Mouse (Mus musculus) cerebellum, adult 2 months (tissue): ENCODE data around the gene Rpl10-ps3. TPM values are rescaled to one million over a fixed set of nuclear protein-coding genes. Genes with fewer than 3 reads are reported as not detected.
A peak's percentile ranks its signal among the peaks of the same experiment; 100 is the strongest.

Experiments used
- DNase-seq, 2 experiments: peaks; one replicate each; pipeline ENCODE4 v3.0.0; 2021
- H3K27ac ChIP-seq: fragments of 200-500 bp; 2 replicates; pipeline ENCODE4 v1.5.1; 2012; ENCODE audit warnings: low read length, control low read depth, inconsistent platforms; ENCODE audit not compliant: insufficient read depth
- H3K27me3 ChIP-seq: fragments of 200-500 bp; 2 replicates; pipeline ENCODE4 v1.6.1; 2012; ENCODE audit warnings: inconsistent platforms, mild to moderate bottlenecking, low read length, moderate library complexity; ENCODE audit not compliant: control insufficient read depth, insufficient read depth
- H3K4me1 ChIP-seq: fragments of 200-500 bp; 2 replicates; pipeline ENCODE4 v1.6.1; 2011; ENCODE audit warnings: low read length; ENCODE audit not compliant: control insufficient read depth, insufficient read depth
- H3K4me3 ChIP-seq: fragments of 200-500 bp; replicated peaks from 2 replicates; pipeline ENCODE3; 2011; ENCODE audit warnings: mild to moderate bottlenecking, low read depth, low read length, control low read depth; ENCODE audit not compliant: insufficient read depth
- CTCF ChIP-seq: fragments of 200-500 bp; IDR thresholded peaks from 2 replicates; pipeline ENCODE4 v1.5.1; 2011; ENCODE audit warnings: low read depth, mild to moderate bottlenecking, control low read depth, low read length, moderate library complexity, borderline replicate concordance; ENCODE audit not compliant: insufficient read depth
- POLR2A ChIP-seq: fragments of 200-500 bp; IDR thresholded peaks from 2 replicates; pipeline ENCODE4 v1.6.1; 2011; ENCODE audit warnings: low read length, control low read depth, borderline replicate concordance; ENCODE audit not compliant: insufficient read depth
- WGBS: fragments of 180-500 bp; shearing (Covaris S2); methylation state at CpG from one replicate; pipeline ENCODE4 v1.1.7; 2018; 5-methylcytosine and 5-hydroxymethylcytosine counted together
- polyA plus RNA-seq: library from polyadenylated mRNA; depleted of rRNA; stranded (reverse); fragments of >200 nt; gene quantifications from 2 replicates; pipeline ENCODE4 v1.2.3, GENCODE M21; 2012

Rpl10-ps3 gene
- polyA plus RNA-seq, 1 experiment: 45.7 TPM

DNA sequence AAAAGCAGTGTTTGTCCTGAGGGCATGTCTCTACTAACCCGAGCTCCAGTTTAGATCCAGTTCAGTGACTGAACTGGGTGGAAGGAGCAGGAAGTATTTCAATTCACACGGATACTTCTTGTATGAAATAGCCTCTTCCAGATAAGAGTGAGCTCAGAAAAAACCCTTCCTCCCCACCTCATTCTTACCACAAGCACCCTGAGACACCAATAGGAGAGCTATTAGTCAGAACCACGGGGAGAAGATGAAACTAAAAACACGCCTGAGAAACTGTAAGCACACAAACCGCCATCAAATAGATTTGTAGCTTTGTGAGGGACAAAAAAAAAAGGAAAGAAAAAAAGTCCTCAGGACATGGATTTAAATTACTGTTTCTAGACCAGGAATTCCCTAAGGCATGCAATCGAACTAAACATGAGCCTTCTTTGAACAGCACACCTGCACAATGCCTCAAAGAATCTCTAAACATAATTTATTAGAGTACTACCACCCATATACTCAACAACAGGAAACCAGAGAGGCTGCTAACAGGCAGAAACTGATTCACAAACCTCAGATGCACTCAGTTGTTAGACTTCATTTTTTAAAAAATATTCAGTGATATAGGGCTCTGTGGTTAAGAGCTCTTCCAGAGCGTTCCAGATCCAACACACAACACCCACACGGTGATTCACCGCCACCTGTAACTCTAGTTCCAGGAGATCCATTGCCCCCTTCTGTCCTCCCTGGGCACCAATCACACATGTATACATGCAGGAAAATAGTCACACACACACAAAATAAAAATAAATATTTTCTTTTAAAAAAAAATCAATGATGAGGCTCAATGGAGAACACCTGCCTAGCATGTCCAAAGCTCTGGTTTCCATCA lies 20.2 kb downstream of the Rpl10-ps3 start:
- DNase-seq: no peak
- TF ChIP-seq POLR2A (no peak), CTCF (no peak)
- 92% methylated on average over 9 of the region's 9 CpGs for WGBS

DNA sequence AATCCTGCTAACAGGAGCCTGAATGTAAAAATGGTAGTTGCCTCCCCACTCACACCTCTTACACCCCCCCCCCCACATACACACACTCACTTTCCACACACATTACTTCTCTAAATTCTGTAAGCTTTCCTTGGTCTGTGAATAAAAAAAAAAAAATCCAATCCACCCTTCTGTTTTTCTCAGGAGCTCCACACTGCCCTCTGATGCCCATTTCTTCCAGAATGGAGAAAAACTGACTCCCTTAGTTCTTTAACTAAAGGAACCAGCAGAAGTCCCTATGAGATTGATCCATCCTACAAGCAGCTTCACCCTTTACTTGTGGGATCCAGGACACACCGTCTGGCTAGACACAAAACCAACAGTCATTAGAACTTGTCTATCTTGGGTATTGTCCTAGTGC lies 24.0 kb downstream of the Rpl10-ps3 start:
- Histone ChIP-seq H3K4me1 (no peaks in the 10 kb centered on the region), H3K4me3 (no peak overlapping the region), H3K27ac (no peak overlapping the region), H3K27me3 (no peaks in the 10 kb centered on the region)
- DNase-seq: no peak
- TF ChIP-seq CTCF: no peak
- no peak for TF ChIP-seq POLR2A
- 60% methylated on average over 1 of the region's 1 CpGs for WGBS

More for the DNA sequence above, 20.2 kb downstream of the Rpl10-ps3 start:
- Histone ChIP-seq H3K27ac (no peak overlapping the region), H3K4me1 (no peaks in the 10 kb centered on the region), H3K4me3 (no peak overlapping the region), H3K27me3 (no peaks in the 10 kb centered on the region)

DNA sequence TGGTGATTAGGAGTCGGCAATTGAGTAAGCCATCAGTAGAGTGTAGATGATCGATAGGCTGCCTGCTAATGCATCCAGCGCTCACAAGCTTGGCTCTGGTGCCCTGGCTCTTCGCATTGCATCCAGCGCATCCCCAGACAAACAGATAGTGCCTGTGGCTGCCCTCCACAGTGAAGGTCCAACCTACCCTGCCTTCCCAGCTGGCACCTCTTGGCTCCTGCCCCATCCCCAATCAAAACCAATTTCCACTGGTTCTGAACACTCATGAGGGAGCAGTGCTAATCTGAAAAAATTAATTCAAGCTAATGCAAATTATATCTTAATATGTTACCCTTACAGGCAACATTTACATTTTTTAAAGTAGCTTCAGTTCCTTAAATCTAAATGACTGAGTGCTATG lies 25.3 kb downstream of the Rpl10-ps3 start:
- DNase-seq: no peak
- 29% methylated on average over 5 of the region's 5 CpGs for WGBS
- no peak for TF ChIP-seq CTCF
- no peak for TF ChIP-seq POLR2A
- Histone ChIP-seq H3K27ac (no peak overlapping the region), H3K4me3 (no peak overlapping the region), H3K27me3 (no peaks in the 10 kb centered on the region), H3K4me1 (no peaks in the 10 kb centered on the region)

DNA sequence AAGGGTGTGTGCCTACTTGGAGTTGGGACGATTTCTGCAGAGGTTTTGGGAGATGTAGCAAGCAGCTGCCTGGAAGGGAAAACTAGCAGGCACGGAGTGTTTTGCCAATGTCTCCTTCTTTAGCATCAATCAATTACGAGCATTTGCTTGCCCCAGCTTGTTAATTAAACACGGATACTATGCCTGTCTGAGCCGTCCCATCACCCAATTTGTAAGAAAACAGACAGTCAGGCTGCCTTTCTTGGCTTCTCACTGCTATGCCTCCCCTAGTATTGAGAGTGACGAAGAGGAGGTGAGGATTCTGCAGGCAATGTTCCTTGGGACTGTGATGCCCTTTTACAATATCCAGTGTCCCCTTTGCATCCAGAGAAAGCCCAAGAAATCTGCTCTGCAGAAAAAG lies 27.5 kb downstream of the Rpl10-ps3 start:
- TF ChIP-seq POLR2A (no peak), CTCF (no peak)
- DNase-seq: no peak
- no peak overlapping the region for H3K4me3 ChIP-seq
- no peaks in the 10 kb centered on the region for H3K27me3 ChIP-seq
- H3K4me1 ChIP-seq: no peaks in the 10 kb centered on the region
- 65% methylated on average over 6 of the region's 6 CpGs for WGBS
- H3K27ac ChIP-seq: no peak overlapping the region

DNA sequence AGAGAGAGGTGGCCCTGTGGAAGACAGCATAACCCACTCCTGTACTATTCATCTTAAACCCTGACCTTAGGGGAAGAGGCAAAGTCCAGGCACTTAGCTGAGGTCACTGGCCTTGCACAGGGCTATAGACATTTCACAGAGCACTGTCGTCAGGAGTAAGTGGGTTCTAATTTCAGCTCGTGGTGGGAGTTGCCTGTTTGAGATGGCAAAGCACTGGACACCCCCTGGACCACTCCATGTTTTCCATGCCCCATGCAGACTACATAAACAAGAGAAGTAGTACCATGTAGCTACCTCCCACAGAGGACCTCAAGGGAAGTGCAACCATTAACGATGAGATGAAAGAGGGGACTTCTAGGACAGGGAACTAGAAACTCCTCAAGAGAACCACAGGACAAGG lies 29.1 kb downstream of the Rpl10-ps3 start:
- no peak for DNase-seq
- 52% methylated on average over 3 of the region's 3 CpGs for WGBS
- no peaks in the 10 kb centered on the region for H3K4me1 ChIP-seq
- H3K27me3 ChIP-seq: no peaks in the 10 kb centered on the region
- TF ChIP-seq POLR2A (no peak), CTCF (no peak)
- H3K27ac ChIP-seq: no peak overlapping the region
- no peak overlapping the region for H3K4me3 ChIP-seq

DNA sequence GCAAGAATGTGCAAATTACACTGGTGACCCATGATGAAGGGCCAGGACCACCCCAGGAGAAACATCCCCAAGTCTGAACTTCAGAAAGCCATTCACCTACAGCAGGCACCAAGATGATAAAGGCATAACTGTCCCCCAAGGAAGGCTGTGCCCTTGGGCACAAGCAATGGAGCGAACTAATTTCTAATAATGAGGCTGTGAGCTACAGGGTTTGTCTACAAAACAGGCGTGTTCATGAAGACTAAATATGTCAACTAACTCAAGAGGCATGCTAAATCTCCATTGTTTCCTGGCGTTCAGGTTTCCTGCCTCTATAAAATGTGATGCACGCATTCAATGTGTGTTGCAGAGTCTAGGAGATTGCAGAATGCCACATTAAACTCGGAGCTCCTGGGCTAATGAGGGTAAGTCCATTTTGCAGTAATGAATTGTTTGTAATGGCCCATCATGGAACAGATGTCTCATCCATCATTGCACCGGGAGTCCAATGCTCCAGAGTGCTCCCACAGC lies 33.7 kb downstream of the Rpl10-ps3 start:
- H3K4me3 ChIP-seq: no peak overlapping the region
- no peaks in the 10 kb centered on the region for H3K27me3 ChIP-seq
- H3K27ac ChIP-seq: no peak overlapping the region
- no peaks in the 10 kb centered on the region for H3K4me1 ChIP-seq
- 72% methylated on average over 6 of the region's 6 CpGs for WGBS
- DNase-seq: no peak
- no peak for TF ChIP-seq POLR2A
- TF ChIP-seq CTCF: no peak

DNA sequence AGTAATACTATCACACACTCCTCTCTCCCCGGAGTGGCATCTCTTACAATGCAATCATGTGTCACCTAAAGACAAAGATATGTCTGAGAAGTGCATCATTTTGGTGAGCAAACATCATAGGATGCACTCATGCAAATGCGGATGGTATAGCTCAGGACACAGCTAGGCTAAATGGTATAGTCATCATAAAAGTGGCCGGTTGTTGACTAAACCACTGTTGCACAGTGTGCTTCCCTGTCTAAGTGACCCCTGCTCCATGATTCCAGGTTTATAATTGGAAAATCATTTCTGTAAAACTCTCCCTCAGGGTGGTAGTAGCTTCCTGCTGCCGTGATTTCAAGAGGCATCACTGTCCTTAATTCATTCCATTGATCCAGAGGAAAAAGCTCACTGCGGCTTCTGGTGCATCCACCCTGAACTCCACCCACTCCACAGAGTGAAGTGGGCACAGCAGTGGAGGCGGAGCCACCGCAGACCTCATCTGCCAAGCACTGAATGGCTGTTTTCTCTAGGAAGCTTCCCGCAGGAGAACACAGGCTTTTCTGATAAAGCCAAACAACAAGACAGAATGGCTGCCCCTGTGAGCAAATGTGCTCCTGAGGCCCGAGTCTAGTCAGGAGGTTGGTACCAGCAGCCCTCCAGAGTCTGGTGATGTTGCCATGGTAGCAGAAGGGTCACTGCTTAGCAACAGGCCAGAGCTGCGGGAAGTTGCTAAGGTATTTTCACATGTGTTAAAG lies 38.9 kb downstream of the Rpl10-ps3 start:
- 34% methylated on average over 10 of the region's 10 CpGs for whole genome bisulfite sequencing
- no peaks in the 10 kb centered on the region for H3K4me1 ChIP-seq
- H3K4me3 ChIP-seq: no peak overlapping the region
- no peak overlapping the region for H3K27ac ChIP-seq
- TF ChIP-seq POLR2A (no peak), CTCF (no peak)
- DNase-seq: peak in 1 of 2 experiments; percentile 5
- H3K27me3 ChIP-seq: no peaks in the 10 kb centered on the region

DNA sequence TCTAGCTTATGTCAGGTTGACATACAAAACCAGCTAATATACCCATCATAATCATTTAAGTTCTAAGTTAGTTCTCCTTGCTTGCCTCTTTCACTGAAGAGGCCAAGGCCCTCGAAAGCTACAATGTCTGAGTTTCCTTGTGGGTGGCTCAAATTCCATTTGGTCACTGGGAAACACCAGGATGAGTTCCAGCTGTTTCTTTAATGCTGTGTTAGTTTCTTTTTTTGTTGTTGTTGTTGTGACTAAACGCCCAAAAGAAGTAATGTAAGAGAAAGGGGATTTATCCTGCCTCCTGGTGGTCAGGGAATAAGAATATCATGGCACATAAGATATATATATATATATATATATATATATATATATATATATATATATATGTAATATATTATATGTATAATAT lies 39.7 kb downstream of the Rpl10-ps3 start:
- 80% methylated on average over 2 of the region's 2 CpGs for WGBS
- H3K4me1 ChIP-seq: no peaks in the 10 kb centered on the region

More for the DNA sequence above, 39.7 kb downstream of the Rpl10-ps3 start:
- Histone ChIP-seq H3K27me3 (no peaks in the 10 kb centered on the region), H3K27ac (no peak overlapping the region), H3K4me3 (no peak overlapping the region)
- TF ChIP-seq POLR2A (no peak), CTCF (no peak)
- DNase-seq: no peak
